Mouse (Mus musculus) brown adipose tissue, adult 24 weeks (tissue): ENCODE data around the gene Ifi44. TPM values are rescaled to one million over a fixed set of nuclear protein-coding genes. Genes with fewer than 3 reads are reported as not detected.

Experiments used
- H3K27ac ChIP-seq: fragments of 200-500 bp; replicated peaks from 2 replicates; pipeline ENCODE4 v1.5.1; 2012; ENCODE audit warnings: low read depth, mild to moderate bottlenecking, low read length
- H3K4me1 ChIP-seq: fragments of 200-500 bp; 2 replicates; pipeline ENCODE4 v1.6.1; 2012; ENCODE audit warnings: low read length, mixed read lengths; ENCODE audit not compliant: control insufficient read depth, insufficient read depth, insufficient read length
- H3K4me3 ChIP-seq: fragments of 200-500 bp; 2 replicates; pipeline ENCODE4 v1.5.1; 2012; ENCODE audit warnings: low read depth, mild to moderate bottlenecking, low read length, moderate library complexity; ENCODE audit not compliant: insufficient read depth
- polyA plus RNA-seq: library from polyadenylated mRNA; stranded (reverse); fragments of >200 nt; gene quantifications from 2 replicates; pipeline ENCODE4 v1.2.4, GENCODE M21; 2012; ENCODE audit not compliant: missing spikeins, insufficient read depth, insufficient read length

Gene Ifi44
- 0.44 and 2.3 TPM in 2 replicates for polyA plus RNA-seq

- no peak within 1 kb of the TSS for H3K27ac ChIP-seq
Measured at GRCm38 (mm10) chr3:151749737-151750136, at the start of gene Ifi44. Ifi44 (minus strand) TSS chr3:151749960.

DNA sequence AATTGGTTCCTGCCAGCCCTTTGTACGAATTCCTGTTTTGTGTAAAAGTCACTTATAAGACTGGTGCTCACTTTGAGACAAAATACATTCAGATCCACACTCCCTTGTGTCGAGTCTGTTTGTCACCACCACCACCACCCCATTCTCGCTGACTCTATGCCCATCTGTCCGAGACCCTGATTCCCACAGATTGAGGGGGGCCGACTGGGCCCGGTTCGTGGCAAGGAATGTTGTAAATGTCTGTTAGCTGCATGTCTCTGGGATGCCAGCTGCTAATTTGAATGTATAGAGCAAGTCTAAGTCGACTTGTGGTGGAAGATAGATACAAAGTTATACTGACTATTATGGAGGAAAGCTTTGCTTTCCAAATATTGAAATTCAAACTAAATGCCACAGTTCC, 38.9 kb upstream of the Ifi44 start:
- no peaks in the 10 kb centered on the region for H3K4me1 ChIP-seq
- H3K27ac ChIP-seq = no peak overlapping the region
- H3K4me3 ChIP-seq = no peak overlapping the region

More at GRCm38 (mm10) chr3:151749737-151750136, at the start of gene Ifi44:
- no peaks in the 10 kb centered on the region for H3K4me1 ChIP-seq
- H3K4me3 ChIP-seq = peak within 1 kb of the TSS; percentile 54

GRCm38 (mm10) chr3:151775089-151775488, 25.3 kb upstream of the Ifi44 start:
- H3K4me3 ChIP-seq = no peak overlapping the region
- H3K27ac ChIP-seq = no peak overlapping the region
- H3K4me1 ChIP-seq = no peaks in the 10 kb centered on the region

- Histone ChIP-seq H3K4me3 (no peak overlapping the region), H3K4me1 (no peaks in the 10 kb centered on the region), H3K27ac (no peak overlapping the region)
Measured at GRCm38 (mm10) chr3:151771074-151771473, 21.3 kb upstream of the Ifi44 start.

- Histone ChIP-seq H3K4me1 (no peaks in the 10 kb centered on the region), H3K27ac (no peak overlapping the region), H3K4me3 (no peak overlapping the region)
Measured at GRCm38 (mm10) chr3:151748514-151748913, 1.2 kb downstream of the Ifi44 start.

GRCm38 (mm10) chr3:151746058-151746457, 3.7 kb downstream of the Ifi44 start:
- Histone ChIP-seq H3K4me1 (no peaks in the 10 kb centered on the region), H3K27ac (no peak overlapping the region), H3K4me3 (no peak overlapping the region)

- Histone ChIP-seq H3K4me3 (no peak overlapping the region), H3K4me1 (no peaks in the 10 kb centered on the region), H3K27ac (no peak overlapping the region)
Measured at GRCm38 (mm10) chr3:151742223-151742622, 7.5 kb downstream of the Ifi44 start.

GRCm38 (mm10) chr3:151716246-151716645, 33.5 kb downstream of the Ifi44 start:
- no peak overlapping the region for H3K27ac ChIP-seq
- H3K4me3 ChIP-seq = no peak overlapping the region
- no peaks in the 10 kb centered on the region for H3K4me1 ChIP-seq

GRCm38 (mm10) chr3:151707335-151707734, 42.4 kb downstream of the Ifi44 start:
- Histone ChIP-seq H3K27ac (no peak overlapping the region), H3K4me3 (no peak overlapping the region), H3K4me1 (no peaks in the 10 kb centered on the region)

Other genes with a start within 250 kb of the Ifi44 start
- gene Ifi44l, start 12.9 kb upstream of the Ifi44 start, polyA plus RNA-seq = not detected in 2 replicates
- gene Ptgfr, start 87.7 kb upstream of the Ifi44 start, polyA plus RNA-seq = 0.40 and 0.79 TPM in 2 replicates